Mouse (Mus musculus) E14TG2a.4 (cell line): ENCODE results near the gene Ebpl.

ENCODE experiments used
- CTCF ChIP-seq: conservative IDR thresholded peaks from 2 replicates; pipeline ENCODE4 v1.5.1; 2014; ENCODE audit warnings: low read length
- NANOG ChIP-seq: IDR thresholded peaks from 2 replicates; pipeline ENCODE4 v1.6.1; 2014; ENCODE audit warnings: borderline replicate concordance, low read length, mixed read lengths

DNA sequence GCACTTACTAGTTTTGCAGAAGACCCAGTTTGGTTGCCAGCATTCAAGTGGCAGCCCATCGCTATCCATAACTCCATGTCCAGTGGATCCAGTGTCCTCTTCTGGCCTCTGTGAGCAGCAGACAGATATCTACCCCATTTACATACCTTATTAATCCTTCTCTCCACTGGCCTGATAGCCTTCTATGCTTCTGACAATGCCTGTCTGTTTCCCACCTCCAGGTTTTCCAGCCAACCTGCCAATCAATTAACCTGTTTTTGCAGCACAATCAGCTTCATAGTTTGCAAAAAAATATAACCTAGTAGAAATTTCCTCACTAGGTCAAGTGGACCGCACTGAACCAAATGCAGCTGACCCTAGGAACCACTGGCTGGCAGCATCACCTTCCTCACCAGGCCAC, 2.0 kb upstream of the Ebpl start:
- TF ChIP-seq CTCF: no peak
- no peak for TF ChIP-seq NANOG
